Mouse (Mus musculus): ENCODE measurements around the gene Hoxb5.

Hoxb5 gene

DNA sequence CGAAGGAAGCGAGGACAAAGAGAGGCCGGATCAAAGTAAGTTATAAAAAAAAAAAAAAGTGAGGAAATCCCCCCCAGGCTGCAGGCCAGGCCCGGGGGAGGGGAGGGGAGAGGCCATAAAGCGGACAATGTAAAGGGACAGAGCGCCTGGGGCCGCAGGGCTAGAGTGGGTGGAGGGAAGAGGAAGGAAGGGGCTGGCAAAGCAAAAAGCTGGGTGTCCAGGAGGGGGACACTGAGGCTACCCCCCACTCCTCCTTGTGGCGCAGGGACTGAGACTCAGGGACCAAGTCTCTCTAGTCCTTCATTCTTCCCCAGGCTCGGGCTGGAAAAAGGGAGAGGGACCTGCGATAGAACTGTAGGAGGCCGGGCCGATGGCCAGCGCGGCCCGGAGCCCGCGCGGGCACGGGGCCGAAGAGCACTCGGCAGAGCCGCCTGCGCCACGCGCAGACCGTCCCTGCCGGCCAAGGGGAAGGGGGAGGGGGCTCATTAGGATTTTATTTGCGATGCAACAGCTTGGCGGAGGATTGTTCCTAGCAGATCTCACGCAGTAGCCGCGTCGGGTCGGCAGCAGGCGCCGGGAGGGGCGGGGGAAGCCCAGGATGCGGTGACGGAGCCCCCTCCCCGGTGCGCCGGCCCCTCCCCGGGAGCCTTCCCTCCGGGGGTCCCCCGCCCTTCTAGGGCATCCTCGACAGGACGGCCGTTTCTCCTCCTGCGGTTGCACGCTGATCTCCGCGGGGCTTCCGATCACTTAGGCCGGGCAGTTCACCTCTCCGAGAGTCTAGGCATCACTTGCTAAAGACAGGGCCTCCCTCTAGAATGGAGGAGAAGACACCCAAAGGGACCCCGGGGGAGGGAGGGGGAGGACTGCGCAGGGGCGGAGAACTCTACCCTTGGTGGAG is 30.9 kb upstream of the Hoxb5 start:
- DNase-seq (ENCODE audit: low read depth), result peak; percentile 27

DNA sequence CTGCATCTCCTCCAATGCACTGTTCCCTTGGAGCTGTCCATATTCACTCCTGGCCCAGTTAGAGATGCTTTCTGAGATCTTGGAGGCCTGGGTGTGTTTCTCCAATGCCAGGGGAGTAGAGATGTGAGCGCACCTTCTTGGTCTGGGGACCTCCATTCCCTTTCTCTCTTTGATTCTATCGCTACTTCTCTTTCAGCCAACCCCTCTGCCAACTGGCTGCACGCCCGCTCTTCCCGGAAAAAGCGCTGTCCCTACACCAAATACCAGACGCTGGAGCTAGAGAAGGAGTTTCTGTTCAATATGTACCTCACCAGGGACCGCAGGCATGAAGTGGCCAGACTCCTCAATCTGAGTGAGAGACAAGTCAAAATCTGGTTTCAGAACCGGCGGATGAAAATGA is 28.7 kb upstream of the Hoxb5 start:
- no peak for DNase-seq (ENCODE audit: low read depth)

DNA sequence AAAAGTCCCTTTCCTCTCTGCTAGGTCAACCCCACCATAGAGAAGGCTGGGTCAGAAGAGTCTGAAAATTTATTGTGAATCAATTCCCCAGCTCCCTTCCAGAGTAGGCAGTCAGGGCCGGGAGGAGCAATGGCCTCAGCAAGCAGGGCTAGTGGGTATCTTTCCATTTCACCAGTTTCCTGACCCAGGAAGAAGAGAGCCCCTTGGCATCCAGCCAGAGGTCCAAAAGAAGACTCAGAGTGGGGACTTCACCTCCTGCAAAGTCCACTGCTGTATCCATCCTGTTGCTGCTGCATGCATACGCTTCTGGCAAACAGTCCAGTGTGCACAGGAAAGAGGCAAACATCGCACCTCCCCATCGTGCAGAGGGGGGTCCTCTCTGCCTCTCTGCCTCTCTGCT is 27.2 kb upstream of the Hoxb5 start:
- no peak for DNase-seq (ENCODE audit: low read depth)

DNA sequence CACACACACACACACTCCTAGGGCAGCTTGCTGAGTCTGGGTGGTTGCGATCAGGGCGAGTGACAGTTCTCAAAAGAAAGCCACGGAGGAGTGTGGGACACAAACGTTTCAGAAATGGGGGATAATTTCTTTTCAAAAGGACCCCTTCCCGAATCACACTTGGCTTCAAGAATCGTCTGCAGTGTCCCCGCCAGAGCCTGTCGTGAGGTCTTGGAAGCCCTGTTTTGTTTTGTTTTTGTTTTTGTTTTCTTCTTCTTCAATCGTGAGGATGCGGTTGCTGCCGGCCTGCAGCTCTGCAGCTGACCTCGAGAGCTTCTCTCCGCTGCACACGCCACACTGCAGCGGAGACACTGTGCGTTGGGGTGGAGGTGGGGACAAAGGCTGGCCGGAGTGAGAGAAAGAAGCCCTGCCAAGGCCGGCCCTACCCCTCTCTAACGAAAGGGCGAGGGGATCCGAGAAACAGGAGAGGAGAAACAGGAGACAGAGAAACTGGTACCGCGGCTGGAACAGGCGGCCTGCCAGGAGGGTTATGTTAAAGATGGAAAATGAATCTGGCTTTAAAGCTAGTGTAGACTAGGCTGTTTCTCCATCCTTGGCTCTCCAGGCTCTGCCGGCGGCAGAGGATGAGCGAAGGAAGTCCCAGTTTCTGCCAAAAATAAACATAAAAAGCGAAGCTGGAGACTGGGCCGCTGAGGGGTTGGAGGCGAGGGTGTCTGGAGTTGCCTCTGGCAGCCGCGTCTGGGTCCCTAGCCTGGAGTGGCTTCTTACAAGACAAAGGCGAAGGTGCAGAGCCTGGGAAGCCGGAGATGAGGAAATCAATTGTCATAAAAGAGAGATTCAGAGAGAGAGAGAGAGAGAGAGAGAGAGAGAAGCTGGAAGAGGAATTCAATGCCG is 25.7 kb upstream of the Hoxb5 start:
- DNase-seq (ENCODE audit: low read depth), result no peak

DNA sequence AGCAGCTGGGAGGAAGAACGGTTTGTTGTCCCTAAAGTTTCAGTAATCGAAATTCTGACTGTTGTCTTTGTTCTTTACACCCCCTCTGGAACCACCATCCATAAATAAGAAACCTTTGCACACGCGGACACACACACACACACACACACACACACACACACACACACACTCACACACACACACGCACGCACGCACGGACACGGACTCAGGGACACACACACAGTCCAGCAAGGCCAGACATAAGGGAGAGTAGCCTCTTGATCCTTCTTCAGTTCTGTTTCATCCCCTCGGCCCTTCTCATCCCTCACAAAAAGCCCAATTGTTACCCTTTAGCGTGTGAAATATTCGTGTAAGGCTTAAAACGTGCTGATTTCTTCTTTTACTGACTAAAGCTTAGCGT is 24.8 kb upstream of the Hoxb5 start:
- DNase-seq (ENCODE audit: low read depth), result no peak

DNA sequence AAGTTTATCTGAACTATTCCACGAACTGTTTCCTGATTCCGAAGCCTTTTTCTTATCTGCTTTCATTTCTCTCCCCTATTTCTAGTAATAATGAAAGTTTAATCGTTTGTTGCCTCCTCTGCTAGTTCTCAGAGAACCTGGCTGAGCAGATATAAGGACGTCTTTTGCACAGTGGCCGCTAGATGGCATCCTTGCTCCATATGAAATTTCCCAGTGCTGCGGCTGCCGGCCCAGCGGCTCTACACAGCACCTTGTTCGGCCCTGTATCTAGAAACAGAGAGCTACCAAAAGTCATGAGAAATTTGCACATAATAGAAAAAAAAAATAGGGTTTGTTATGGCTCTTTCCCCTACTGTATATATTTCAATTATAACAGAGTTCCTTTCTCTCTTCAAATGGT is 24.4 kb upstream of the Hoxb5 start:
- peak; percentile 92 for DNase-seq (ENCODE audit: low read depth)

DNA sequence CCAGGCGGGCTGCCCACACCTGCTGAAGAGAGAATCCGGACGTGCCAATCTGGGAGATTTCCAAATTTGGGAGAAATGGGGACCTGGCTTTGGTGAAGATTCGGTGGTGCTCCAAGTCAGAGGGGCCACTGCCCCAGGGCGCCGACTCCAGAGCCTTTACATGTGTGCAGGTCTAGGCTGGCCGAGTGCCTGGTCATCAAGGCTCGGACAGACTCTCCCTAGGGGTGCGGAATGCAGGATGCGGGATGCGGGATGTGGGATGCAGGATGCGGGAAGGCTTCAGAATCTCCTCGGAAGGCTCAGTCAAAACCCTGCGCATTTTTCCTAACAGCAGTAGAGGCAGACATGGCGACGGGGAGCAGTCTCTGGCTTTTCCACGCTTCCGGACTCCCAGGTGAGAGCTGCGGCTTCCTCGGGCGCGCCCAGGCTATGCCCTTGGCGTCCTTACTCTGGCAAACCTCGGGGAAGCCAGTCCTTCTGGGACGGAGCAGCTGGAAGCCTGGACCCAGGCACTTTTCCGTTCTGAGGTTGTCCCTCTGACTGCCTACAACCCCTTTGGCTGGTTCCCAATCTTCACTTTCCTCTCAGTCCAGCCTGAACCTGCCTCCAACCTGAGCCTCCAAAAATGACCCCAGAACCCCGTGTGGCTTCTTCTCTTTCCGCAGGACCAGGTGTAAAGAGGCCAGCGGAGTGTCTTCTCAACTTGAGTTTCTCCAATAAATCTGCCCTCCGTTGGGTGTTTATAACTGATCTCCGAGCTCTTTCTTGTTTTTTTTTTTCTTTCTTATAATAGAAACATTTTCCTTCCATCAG is 23.5 kb upstream of the Hoxb5 start:
- no peak for DNase-seq (ENCODE audit: low read depth)

DNA sequence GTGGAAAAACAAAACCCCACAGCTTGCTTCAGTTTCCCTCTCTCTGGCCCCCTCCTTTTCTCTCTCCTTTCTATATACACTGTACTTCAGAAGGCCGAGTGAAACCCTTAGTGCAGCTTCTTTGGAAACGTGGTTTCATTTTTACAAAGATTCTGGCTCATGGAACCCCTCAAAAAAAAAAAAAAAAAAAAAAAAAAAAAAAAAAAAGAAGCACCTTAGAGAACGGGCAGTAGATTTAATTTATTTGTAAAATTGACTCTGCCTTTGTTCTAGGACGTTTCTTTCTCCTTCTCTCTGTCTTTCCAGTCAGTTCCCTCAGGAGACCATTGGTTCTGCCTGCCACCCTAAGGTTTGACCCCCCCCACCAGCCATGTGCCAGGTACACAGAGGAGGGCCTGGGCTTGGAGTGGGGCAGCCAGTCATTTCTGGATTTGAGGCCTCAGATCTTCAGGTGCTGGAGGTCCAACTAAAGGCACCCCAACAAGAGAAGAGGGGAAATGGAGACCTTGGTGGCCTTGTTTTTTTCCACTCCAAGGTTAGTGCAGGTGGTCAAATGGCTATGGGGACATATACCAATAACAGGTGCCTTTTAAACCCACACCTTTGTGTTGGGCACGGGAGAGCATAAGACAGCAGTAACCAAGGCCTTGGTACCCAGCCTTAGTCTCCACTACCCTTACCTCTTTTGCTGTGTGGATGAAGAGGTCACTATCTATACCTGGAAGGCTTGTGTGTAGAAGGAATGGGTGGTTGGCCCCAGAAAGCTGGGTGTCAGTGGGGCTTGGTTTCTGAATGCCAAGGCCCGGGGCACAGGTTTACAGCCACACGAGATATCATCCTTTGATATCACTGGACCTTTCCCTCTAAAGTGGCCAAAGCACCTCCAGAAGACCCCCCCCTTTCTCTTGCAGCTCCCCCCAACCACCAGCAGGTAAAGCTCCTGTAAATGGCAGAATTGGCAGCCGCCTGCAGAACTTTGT is 22.4 kb upstream of the Hoxb5 start:
- no peak for DNase-seq (ENCODE audit: low read depth)

DNA sequence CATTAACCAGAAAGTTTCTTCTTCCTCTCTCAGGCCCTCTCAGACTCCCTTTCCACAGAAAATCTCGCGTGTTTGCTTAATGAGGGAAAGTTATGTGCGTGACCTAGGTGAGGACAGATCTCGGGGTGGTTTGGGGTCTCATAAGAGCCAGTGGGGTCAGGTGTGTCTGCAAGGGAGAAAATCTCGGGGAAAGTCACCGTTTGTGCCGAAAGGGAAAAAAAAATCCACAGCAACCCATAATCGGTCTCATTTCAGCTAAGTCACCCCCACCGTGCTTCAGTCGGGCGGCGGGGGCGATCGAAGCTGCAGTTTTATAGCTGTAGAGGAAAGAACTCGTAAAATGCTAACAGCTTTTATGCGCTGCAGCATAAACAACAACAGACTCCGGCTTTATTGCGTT is 21.7 kb upstream of the Hoxb5 start:
- DNase-seq (ENCODE audit: low read depth), result no peak

DNA sequence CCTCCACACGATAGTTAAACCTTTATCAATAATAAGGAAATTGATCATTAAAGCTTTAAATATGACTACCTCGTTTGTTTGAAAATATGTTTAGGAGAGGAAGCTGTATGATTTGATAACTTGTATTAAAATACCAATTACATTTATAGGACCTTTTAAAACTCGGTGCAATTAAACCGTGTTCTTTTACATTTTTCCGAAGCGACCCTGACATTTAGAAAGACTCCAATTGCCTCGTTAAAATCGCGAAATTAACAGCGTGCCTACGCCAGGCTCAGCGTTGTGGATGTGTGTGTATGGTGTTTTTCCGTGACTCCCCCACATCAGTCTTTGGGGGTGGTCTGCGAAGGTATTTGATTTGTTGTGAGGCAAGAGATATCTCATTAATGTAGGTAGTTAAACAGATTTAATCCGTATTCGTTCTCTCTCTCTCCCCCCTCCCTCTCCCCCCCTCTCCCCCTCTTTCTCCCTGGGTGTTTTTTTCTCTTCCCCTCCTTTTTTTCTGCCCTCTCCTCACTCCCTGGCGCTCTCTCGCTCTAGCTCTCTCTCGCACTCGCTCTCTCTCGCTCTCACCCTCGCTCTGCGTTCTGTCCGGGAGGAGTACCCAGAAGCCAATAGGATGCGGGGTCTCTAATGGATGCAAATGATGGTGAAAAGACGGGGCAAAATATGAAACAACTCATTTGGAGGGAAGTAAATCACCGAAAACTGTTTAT is 21.1 kb upstream of the Hoxb5 start, which contains the start of gene Hoxb8:
TSS of gene Hoxb8 (plus strand) at position 51 of the 716 bp plus-strand sequence.
- no peak for DNase-seq (ENCODE audit: low read depth)

DNA sequence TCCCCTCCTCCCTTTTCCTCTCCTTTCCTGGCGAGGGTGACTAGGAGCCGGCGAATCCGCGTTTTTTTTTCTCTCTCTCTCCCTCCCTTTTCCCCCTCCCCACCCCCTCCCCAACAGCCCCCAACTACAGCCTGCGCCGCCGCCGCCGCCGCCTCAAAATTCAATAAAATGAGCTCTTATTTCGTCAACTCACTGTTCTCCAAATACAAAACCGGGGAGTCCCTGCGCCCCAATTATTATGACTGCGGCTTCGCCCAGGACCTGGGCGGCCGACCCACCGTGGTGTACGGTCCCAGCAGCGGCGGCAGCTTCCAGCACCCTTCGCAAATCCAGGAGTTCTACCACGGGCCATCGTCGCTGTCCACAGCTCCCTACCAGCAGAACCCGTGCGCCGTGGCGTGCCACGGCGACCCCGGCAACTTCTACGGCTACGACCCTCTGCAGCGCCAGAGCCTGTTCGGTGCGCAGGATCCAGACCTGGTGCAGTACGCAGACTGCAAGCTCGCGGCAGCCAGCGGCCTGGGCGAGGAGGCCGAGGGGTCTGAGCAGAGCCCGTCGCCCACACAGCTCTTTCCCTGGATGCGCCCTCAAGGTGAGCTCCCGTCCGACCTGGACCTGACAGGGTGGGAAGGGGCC is 20.2 kb upstream of the Hoxb5 start:
- no peak for DNase-seq (ENCODE audit: low read depth)

DNA sequence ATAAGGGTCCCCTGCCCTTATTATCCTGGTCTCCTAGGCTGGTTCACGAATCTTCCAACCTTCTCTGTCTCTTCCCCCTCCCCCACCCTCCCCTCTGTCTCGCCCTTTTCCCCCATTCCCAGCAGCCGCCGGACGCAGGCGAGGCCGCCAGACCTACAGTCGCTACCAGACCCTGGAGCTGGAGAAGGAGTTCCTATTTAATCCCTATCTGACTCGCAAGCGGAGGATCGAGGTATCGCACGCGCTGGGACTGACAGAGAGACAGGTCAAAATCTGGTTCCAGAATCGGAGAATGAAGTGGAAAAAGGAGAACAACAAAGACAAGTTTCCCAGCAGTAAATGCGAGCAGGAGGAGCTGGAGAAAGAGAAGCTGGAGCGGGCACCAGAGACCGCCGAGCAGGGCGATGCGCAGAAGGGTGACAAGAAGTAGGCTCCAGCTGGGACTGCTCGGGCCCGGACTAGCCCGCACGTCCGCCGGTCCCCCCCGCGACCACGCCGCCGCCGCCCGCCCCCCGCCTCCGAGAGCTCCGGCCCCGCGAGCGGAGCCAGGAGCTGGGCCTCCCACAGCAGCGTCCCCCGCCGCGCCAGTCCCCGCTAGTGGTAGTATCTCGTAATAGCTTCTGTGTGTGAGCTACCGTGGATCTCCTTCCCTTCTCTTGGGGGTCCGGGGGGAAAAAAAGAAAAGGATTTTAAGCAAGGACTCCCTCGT is 18.9 kb upstream of the Hoxb5 start:
- peak; percentile 57 for DNase-seq (ENCODE audit: low read depth)

DNA sequence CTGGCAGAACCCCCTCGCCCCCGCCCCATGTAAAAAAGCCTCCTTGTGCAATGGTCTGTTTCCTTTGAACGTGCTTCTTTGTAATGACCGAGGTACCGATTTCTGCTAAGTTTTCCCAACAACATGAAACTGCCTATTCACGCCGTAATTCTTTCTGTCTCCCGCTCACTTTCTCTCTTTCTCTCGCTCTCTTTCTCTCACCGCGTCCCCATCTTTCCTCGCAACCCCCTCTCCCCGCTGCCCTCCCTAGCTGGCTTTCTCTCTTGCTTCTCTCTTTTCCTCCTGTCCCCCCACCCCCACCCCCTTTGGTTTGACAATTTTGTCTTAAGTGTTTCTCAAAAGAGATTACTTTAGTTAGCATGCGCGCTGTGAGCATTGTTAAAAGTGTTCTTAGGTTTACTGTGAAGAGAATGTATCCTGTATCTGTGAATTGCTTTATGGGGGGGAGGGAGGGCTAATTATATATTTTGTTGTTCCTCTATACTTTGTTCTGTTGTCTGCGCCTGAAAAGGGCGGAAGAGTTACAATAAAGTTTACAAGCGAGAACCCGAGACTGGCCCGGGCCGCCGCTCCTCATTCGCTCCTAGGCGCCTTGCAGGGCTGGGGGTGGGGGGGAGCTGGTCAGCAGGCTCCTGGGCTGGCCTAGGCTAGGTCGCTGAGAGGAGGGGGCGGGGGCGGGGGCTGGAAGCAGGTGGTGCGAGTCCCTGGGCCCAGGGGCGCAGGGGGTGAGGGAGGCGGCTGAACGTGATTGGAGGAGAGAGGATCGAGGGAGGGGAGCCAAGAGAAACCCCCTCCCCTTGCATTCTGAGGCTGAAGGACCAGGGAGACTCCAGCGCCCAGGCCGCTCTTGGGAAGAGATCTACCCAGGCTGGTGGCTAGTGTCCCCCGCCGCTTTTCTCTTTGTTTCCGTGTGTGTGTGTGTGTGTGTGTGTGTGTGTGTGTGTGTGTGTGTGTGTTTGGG is 18.1 kb upstream of the Hoxb5 start:
- no peak for DNase-seq (ENCODE audit: low read depth)

DNA sequence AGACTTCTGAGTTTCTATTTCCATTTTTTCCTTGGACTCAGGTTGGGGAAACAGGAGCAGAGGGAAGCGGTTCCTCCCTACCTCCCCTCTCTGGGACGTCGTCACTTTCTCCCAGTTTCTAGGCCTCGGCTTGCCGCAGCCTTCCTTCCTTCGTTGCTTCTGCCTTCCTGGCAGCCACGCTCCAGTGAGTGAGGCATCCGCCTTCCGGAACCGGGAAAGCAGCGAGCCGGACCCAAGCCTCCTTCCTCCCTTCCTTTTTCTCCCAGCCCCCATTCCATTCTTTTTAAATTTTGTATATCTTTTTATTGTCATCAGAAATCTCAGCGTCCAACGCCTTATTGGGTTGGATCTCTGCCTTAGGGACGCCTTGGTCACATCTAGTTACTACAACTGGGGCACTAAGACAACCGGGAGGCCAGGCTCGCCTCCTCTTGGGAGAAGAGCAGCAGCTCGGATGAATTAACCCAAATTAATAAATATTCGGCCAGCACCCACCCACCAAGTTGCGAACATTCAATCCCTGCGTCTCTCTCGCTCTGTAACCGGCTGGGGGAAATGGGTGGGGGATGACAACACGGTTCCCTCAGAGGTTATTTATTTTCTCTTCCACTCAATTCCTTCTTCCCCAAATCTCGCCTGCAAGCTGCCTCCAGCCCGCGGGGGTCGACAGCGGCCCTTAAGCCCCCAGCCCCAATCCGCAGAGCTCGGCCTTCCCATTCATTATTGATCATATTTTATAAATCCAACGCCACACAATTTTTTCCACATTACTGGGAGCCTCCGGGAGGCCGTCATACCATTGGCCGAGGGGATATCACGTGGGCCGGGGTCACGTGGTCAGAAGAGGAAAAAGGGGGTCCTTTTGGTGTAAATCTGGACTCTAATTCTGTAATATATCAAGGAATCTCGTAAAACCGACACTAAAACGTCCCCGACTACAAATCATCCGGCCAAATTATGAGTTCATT is 17.1 kb upstream of the Hoxb5 start, which contains the start of gene Hoxb7:
TSS of gene Hoxb7 (plus strand) at position 853 of the 968 bp plus-strand sequence.
- no peak for DNase-seq (ENCODE audit: low read depth)

DNA sequence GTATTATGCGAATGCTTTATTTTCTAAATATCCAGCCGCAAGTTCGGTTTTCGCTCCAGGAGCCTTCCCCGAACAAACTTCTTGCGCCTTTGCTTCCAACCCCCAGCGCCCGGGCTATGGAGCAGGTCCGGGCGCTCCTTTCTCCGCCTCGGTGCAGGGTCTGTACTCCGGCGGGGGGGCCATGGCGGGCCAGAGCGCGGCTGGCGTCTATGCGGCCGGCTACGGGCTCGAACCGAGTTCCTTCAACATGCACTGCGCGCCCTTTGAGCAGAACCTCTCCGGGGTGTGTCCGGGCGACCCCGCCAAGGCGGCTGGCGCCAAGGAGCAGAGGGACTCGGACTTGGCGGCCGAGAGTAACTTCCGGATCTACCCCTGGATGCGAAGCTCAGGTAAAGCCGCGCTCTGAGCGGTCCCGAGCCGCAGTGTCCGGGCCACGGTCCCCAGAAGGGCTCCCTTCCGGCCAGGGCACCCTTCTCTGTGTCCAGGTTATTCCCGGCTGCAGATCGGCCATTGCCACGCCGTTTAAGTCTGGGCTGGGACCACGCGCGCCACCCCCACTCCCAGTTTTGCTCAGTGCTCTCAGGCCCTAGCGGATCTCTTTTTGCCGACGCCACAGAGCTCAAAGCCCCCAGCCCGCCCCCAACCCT is 16.3 kb upstream of the Hoxb5 start:
- DNase-seq (ENCODE audit: low read depth), result no peak

DNA sequence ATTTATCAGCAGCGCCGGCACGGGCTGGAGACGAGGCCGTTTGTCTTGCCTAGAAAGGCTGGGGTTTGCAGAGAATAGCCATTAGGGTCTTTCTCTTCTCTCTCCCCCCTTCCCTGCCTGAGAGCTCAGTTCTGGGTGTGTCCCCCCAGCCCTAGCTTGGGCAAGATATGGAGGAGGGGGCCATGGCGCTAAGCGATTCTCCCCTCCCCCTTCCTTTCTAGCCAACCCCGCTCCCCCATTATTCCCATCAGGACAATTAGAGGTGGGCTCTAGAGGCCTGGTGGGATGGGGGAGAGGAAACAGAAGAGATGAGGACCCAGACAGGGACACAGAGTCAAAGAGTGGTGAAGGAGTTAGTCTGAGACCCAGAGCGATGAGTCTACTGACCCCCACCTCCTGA is 15.7 kb upstream of the Hoxb5 start:
- DNase-seq (ENCODE audit: low read depth), result no peak
